Mouse (Mus musculus) forebrain, embryonic 12.5 days (tissue): ENCODE data around the gene Bag6. TPM values are rescaled to one million over a fixed set of nuclear protein-coding genes. Genes with fewer than 3 reads are reported as not detected.

Experiments used
- ATAC-seq: fragments of 200-750 bp; cut with Nextera tagmentation; 2 replicates; pipeline ENCODE4 v1.8.0; 2017; ENCODE audit warnings: moderate TSS enrichment; ENCODE audit not compliant: low FRiP score
- H3K27ac ChIP-seq: fragments of 300-500 bp; sonication (generic); 2 replicates; pipeline ENCODE4 v1.5.1; 2016; ENCODE audit warnings: mild to moderate bottlenecking
- H3K27me3 ChIP-seq: fragments of 300-500 bp; sonication (generic); 2 replicates; pipeline ENCODE4 v1.6.1; 2016; ENCODE audit warnings: mild to moderate bottlenecking
- H3K36me3 ChIP-seq: fragments of 300-500 bp; sonication (generic); replicated peaks from 2 replicates; pipeline ENCODE4 v1.6.1; 2016; ENCODE audit warnings: mild to moderate bottlenecking
- H3K4me1 ChIP-seq: fragments of 300-500 bp; sonication (generic); 2 replicates; pipeline ENCODE4 v1.6.1; 2016
- H3K4me2 ChIP-seq: fragments of 300-500 bp; sonication (generic); 2 replicates; pipeline ENCODE4 v1.6.1; 2016; ENCODE audit warnings: mild to moderate bottlenecking, moderate library complexity
- H3K4me3 ChIP-seq: fragments of 300-500 bp; sonication (generic); replicated peaks from 2 replicates; pipeline ENCODE4 v1.5.1; 2016; ENCODE audit warnings: mild to moderate bottlenecking
- H3K9ac ChIP-seq: fragments of 300-500 bp; sonication (generic); 2 replicates; pipeline ENCODE4 v1.6.1; 2016; ENCODE audit warnings: mild to moderate bottlenecking
- H3K9me3 ChIP-seq: fragments of 300-500 bp; sonication (generic); 2 replicates; pipeline ENCODE4 v1.6.1; 2016
- WGBS: fragments of 180-500 bp; shearing (Covaris S2); methylation state at CpG from one replicate; pipeline ENCODE4 v1.1.7; 2016; 5-methylcytosine and 5-hydroxymethylcytosine counted together
- polyA plus RNA-seq: library from polyadenylated mRNA; unstranded; fragments of >200 nt; fragmentation: Nextera tagmentation; extraction: Ambion mirVana; gene quantifications from 2 replicates; pipeline ENCODE4 v1.2.1, GENCODE M21; 2016

Bag6 gene
- polyA plus RNA-seq, 1 experiment from 2014 or later = 88.9 TPM

GRCm38 (mm10) chr17:35178528-35178927 is 43.5 kb downstream of the Bag6 start:
- no peak overlapping the region for H3K9ac ChIP-seq
- no peaks in the 10 kb centered on the region for H3K27me3 ChIP-seq
- no peaks in the 10 kb centered on the region for H3K9me3 ChIP-seq
- WGBS = 11% methylated on average over 5 of the region's 5 CpGs
- no peaks in the 10 kb centered on the region for H3K36me3 ChIP-seq
- no peak overlapping the region for H3K4me3 ChIP-seq
- no peak overlapping the region for H3K4me2 ChIP-seq
- no peak for ATAC-seq
- no peaks in the 10 kb centered on the region for H3K4me1 ChIP-seq
- H3K27ac ChIP-seq = no peak overlapping the region

DNA sequence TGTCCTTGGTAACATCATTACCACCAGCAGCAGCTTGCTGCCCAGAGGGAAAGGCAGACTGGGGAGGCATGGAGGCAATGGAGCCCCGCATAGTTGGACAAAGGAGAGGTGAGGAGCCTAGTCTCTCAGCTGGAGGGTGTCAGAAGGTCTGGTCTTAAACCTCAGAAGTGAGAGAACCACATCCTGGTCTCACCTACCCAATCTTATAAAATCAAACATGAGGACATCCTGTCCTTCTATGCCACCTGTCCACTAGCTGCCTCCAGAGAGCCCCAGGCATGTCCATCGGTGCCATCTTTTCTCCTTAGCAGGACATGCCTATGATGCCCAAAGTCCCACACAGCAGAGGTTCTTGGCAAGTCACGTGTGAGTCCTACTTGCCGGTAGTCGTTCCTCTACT is 45.1 kb downstream of the Bag6 start:
- no peak overlapping the region for H3K4me3 ChIP-seq
- no peaks in the 10 kb centered on the region for H3K36me3 ChIP-seq
- ATAC-seq = no peak
- 0 out of 2 replicates have a peak, but pooled peaks cover 5% of the 10 kb centered on the region for H3K27me3 ChIP-seq
- H3K9me3 ChIP-seq = no peaks in the 10 kb centered on the region
- H3K9ac ChIP-seq = no peak overlapping the region
- H3K4me1 ChIP-seq = no peaks in the 10 kb centered on the region
- no peak overlapping the region for H3K4me2 ChIP-seq
- WGBS = 82% methylated on average over 5 of the region's 5 CpGs
- H3K27ac ChIP-seq = no peak overlapping the region

- Histone ChIP-seq H3K4me2 (peak overlapping the region; percentile 58), H3K27ac (peak overlapping the region; percentile 58; the same call in 1 of the 2 replicates), H3K27me3 (peaks cover 8% of the 10 kb centered on the region; the same call in 1 of the 2 replicates), H3K36me3 (no peaks in the 10 kb centered on the region), H3K4me1 (peaks cover 13% of the 10 kb centered on the region), H3K9ac (peak overlapping the region; percentile 49), H3K9me3 (no peaks in the 10 kb centered on the region), H3K4me3 (peak overlapping the region; percentile 40)
- ATAC-seq = peak; percentile 41; the same call in 1 of the 2 replicates
- 2% methylated on average over 18 of the region's 18 CpGs for WGBS
Observed at GRCm38 (mm10) chr17:35185639-35186611, 50.9 kb downstream of the Bag6 start.

- Histone ChIP-seq H3K27me3 (peaks cover 8% of the 10 kb centered on the region; the same call in 1 of the 2 replicates), H3K27ac (peak overlapping the region; percentile 58; the same call in 1 of the 2 replicates), H3K4me3 (peak overlapping the region; percentile 40), H3K4me2 (peak overlapping the region; percentile 58), H3K4me1 (peaks cover 13% of the 10 kb centered on the region), H3K9ac (no peak overlapping the region), H3K36me3 (no peaks in the 10 kb centered on the region), H3K9me3 (no peaks in the 10 kb centered on the region)
- 2% methylated on average over 4 of the region's 4 CpGs for WGBS
- ATAC-seq = no peak
Observed at GRCm38 (mm10) chr17:35186681-35187080, 51.7 kb downstream of the Bag6 start.

DNA sequence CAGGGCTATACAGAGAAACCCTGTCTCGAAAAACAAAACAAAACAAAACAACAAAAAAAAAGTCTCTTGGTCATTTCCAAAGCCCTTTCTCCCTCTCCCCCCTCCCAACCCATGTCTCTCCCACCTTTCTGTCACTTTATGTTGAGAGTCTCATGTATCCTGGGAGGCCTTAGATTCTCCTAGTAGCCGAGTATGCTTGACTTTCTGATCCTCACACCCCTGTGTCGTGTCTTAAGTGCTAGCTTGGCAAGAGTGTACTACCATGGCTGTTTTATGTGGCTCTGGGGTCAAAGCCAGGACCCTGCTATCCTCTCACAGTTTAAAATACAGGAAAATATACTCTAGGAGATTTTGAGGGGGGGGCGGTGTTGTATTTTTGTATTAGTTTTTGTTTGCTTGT is 52.4 kb downstream of the Bag6 start:
- no peak overlapping the region for H3K9ac ChIP-seq
- WGBS = 71% methylated on average over 4 of the region's 4 CpGs
- no peak overlapping the region for H3K27ac ChIP-seq

GRCm38 (mm10) chr17:35187959-35188610 is 53.1 kb downstream of the Bag6 start, which contains the start of gene Lst1:
Lst1 (minus strand) TSS chr17:35188439.
- ATAC-seq = no peak
- peaks cover 8% of the 10 kb centered on the region; the same call in 1 of the 2 replicates for H3K27me3 ChIP-seq
- 75% methylated on average over 7 of the region's 7 CpGs for WGBS

More for the DNA sequence above, 52.4 kb downstream of the Bag6 start:
- H3K4me1 ChIP-seq = peaks cover 13% of the 10 kb centered on the region
- H3K9me3 ChIP-seq = no peaks in the 10 kb centered on the region
- ATAC-seq = no peak
- H3K27me3 ChIP-seq = peaks cover 8% of the 10 kb centered on the region; the same call in 1 of the 2 replicates
- H3K4me3 ChIP-seq = no peak overlapping the region
- H3K4me2 ChIP-seq = no peak overlapping the region
- H3K36me3 ChIP-seq = no peaks in the 10 kb centered on the region

DNA sequence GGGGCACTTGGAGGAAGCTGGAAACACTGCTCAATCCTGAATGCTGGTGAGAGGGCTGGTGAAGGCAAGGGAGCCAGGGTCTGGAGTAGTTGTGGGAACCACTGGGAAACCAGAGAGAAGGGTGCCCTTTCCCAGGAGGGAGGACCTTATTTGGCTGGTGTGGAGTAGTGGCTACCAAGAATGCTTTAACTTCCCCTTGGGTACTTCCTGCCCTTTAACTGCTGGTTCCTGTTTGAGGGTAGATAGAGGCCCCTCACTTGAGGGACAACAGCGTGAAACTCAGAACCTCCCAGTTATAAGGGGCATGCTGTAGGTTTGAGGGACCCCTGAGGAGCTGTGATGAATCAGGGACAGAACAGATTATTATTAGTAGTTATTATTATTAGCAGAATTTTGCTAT is 54.2 kb downstream of the Bag6 start:
- no peak overlapping the region for H3K4me2 ChIP-seq
- H3K4me3 ChIP-seq = no peak overlapping the region
- H3K4me1 ChIP-seq = peaks cover 13% of the 10 kb centered on the region
- no peaks in the 10 kb centered on the region for H3K9me3 ChIP-seq
- H3K36me3 ChIP-seq = no peaks in the 10 kb centered on the region
- H3K27me3 ChIP-seq = peaks cover 14% of the 10 kb centered on the region
- WGBS = 75% methylated on average over 1 of the region's 1 CpGs
- no peak for ATAC-seq
- no peak overlapping the region for H3K9ac ChIP-seq
- H3K27ac ChIP-seq = no peak overlapping the region

More at GRCm38 (mm10) chr17:35187959-35188610, 53.1 kb downstream of the Bag6 start, which contains the start of gene Lst1:
- Histone ChIP-seq H3K36me3 (no peaks in the 10 kb centered on the region), H3K9ac (no peak within 1 kb of the TSS), H3K4me2 (no peak within 1 kb of the TSS), H3K27ac (no peak within 1 kb of the TSS), H3K9me3 (no peaks in the 10 kb centered on the region), H3K4me1 (peaks cover 13% of the 10 kb centered on the region), H3K4me3 (no peak within 1 kb of the TSS)

DNA sequence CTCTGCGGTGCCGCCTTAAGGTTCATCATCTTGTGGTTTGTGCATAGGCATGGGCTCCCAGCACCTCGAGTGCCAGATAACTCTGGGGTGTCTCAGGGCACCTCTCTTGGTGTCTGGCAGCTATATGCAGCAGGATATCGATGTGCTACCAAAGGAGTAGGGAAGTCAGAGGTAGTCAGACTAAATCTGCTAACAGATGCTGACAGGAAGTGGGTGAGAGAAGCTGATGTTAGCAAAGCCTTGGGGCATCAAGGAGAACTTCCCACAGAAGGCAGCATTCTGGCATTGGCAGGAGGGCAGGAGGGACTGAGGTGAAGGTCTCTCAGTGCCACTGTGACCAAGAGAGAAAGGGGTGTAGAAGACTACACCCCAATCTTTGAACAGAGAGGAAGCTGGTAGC is 55.1 kb downstream of the Bag6 start:
- no peak overlapping the region for H3K4me2 ChIP-seq
- no peak overlapping the region for H3K27ac ChIP-seq
- WGBS = 74% methylated on average over 4 of the region's 4 CpGs
- H3K9me3 ChIP-seq = no peaks in the 10 kb centered on the region
- H3K4me3 ChIP-seq = no peak overlapping the region
- no peak for ATAC-seq
- H3K4me1 ChIP-seq = peaks cover 13% of the 10 kb centered on the region
- no peak overlapping the region for H3K9ac ChIP-seq
- H3K27me3 ChIP-seq = peaks cover 19% of the 10 kb centered on the region
- no peaks in the 10 kb centered on the region for H3K36me3 ChIP-seq

DNA sequence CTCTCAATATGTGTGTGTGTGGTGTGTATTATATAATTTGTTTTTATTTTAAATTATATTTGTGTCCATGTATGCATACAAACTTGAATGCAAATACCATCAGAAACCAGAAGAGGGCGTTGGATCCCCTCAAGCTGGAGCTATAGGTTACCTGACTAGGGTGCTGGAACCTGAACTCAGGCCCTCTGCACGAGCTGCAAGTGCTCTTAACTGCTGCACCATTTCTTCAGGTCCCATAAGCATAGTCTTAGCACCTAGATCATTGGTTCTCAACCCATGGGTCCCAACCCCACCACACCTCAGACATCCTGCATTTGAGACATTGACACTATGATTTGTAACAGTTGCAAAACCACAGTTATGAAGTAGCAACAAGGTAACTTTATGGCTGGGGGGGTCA is 56.7 kb downstream of the Bag6 start:
- no peak overlapping the region for H3K4me3 ChIP-seq
- no peak for ATAC-seq
- WGBS = 63% methylated on average over 2 of the region's 2 CpGs

GRCm38 (mm10) chr17:35192924-35193323 is 57.9 kb downstream of the Bag6 start:
- WGBS = 80% methylated on average over 5 of the region's 5 CpGs
- Histone ChIP-seq H3K4me2 (no peak overlapping the region), H3K9ac (no peak overlapping the region), H3K4me1 (peaks cover 10% of the 10 kb centered on the region), H3K36me3 (no peaks in the 10 kb centered on the region), H3K4me3 (no peak overlapping the region), H3K27me3 (peaks cover 43% of the 10 kb centered on the region), H3K27ac (no peak overlapping the region), H3K9me3 (no peaks in the 10 kb centered on the region)
- no peak for ATAC-seq

More for the DNA sequence above, 56.7 kb downstream of the Bag6 start:
- H3K36me3 ChIP-seq = no peaks in the 10 kb centered on the region
- H3K27me3 ChIP-seq = peaks cover 36% of the 10 kb centered on the region
- no peaks in the 10 kb centered on the region for H3K9me3 ChIP-seq
- no peak overlapping the region for H3K9ac ChIP-seq
- no peak overlapping the region for H3K4me2 ChIP-seq
- peaks cover 11% of the 10 kb centered on the region for H3K4me1 ChIP-seq
- H3K27ac ChIP-seq = no peak overlapping the region

GRCm38 (mm10) chr17:35193881-35194843 is 59.2 kb downstream of the Bag6 start, which contains the start of gene Ltb:
Ltb (plus strand) TSS chr17:35194439.
- peaks cover 10% of the 10 kb centered on the region for H3K4me1 ChIP-seq
- peak within 1 kb of the TSS; percentile 61; the same call in 1 of the 2 replicates for H3K4me2 ChIP-seq
- H3K9ac ChIP-seq = no peak within 1 kb of the TSS
- no peaks in the 10 kb centered on the region for H3K9me3 ChIP-seq
- no peak for ATAC-seq
- no peak within 1 kb of the TSS for H3K27ac ChIP-seq
- no peaks in the 10 kb centered on the region for H3K36me3 ChIP-seq
- H3K4me3 ChIP-seq = peak within 1 kb of the TSS; percentile 39; the same call in 1 of the 2 replicates
- peaks cover 52% of the 10 kb centered on the region for H3K27me3 ChIP-seq
- WGBS = 71% methylated on average over 20 of the region's 28 CpGs
